Mouse (Mus musculus) cerebellum, adult 2 months (tissue): ENCODE data around the gene Ubtd1.

ENCODE experiments used
- CTCF ChIP-seq: fragments of 200-500 bp; IDR thresholded peaks from 2 replicates; pipeline ENCODE4 v1.5.1; 2011; ENCODE audit warnings: low read depth, mild to moderate bottlenecking, control low read depth, low read length, moderate library complexity, borderline replicate concordance; ENCODE audit not compliant: insufficient read depth
- POLR2A ChIP-seq: fragments of 200-500 bp; IDR thresholded peaks from 2 replicates; pipeline ENCODE4 v1.6.1; 2011; ENCODE audit warnings: low read length, control low read depth, borderline replicate concordance; ENCODE audit not compliant: insufficient read depth

DNA sequence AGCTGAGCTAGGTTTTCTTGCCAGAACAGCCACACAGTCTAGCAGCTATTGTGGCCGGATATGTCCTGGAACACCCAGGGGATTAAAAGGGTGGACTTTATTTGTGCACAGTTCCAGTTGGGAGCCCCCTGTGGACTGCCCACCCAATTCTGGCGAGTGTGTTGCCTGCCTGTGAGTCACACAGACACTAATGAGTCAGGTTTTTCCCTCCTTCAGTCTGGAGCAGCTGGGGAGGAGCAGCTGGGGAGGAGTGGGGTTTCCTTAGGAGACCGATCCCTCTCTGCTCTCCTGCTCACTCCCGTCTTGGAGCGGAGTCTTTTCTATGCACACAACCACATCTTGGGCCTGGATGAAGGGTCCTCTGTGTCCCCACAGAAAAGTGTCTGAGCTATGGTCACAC, 35.3 kb downstream of the Ubtd1 start:
- TF ChIP-seq POLR2A, result no peak
- no peak for TF ChIP-seq CTCF
